Mouse (Mus musculus) testis, adult 2 months (tissue): ENCODE measurements around the gene Hint2.

Experiments
- CTCF ChIP-seq: fragments of 200-500 bp; IDR thresholded peaks from 2 replicates; pipeline ENCODE4 v1.5.1; 2012; ENCODE audit warnings: low read depth, mild to moderate bottlenecking, inconsistent platforms, low read length, moderate library complexity; ENCODE audit not compliant: control insufficient read depth, insufficient read depth, insufficient replicate concordance
- POLR2A ChIP-seq: fragments of 200-500 bp; IDR thresholded peaks from 2 replicates; pipeline ENCODE4 v1.6.1; 2012; ENCODE audit warnings: low read depth, mild to moderate bottlenecking, inconsistent platforms, low read length, moderate library complexity; ENCODE audit not compliant: control insufficient read depth

GRCm38 (mm10) chr4:43653161-43654015 is 2.9 kb downstream of the Hint2 start, which contains the start of gene Spag8:
- TF ChIP-seq POLR2A (peak; percentile 60; the same call in 1 of the 2 replicates), CTCF (no peak)
